Mouse (Mus musculus) ovary, adult 18-20 months (tissue): Measurements from ENCODE around the gene Lag3.
A peak's percentile ranks its signal among the peaks of the same experiment; 100 is the strongest.
"Not testable (repeated sequence)": the region's sequence is repeated elsewhere in the genome, so short reads cannot be mapped to it uniquely, and the experiment has no call there.

Experiments
- DNase-seq: peaks from one replicate; pipeline ENCODE4 v3.0.0; 2022; ENCODE audit warnings: low spot score, mixed read lengths

Lag3 gene

GRCm38 (mm10) chr6:124900056-124900800 lies 11.3 kb downstream of the Lag3 start:
- DNase-seq: no peak

GRCm38 (mm10) chr6:124898359-124898758 lies 13.1 kb downstream of the Lag3 start:
- no peak for DNase-seq

DNA sequence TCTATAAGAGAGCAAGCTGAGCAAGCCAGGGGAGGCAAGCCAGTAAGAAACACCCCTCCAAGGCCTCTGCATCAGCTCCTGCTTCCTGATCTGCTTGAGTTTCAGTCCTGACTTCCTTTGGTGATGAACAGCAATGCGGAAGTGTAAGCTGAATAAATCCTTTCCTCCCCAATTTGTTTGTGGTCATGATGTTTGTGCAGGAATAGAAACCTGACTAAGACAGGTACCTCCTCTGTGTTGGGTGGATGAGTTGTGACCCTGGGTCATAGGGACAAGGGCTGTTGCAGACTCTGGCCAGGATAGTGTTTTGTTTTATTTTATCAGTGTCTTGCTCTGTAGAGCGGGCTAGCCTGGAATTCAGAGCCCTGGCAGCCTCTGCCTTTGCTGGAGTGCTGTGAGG lies 17.4 kb downstream of the Lag3 start:
- not testable (repeated sequence) for DNase-seq

GRCm38 (mm10) chr6:124890997-124891396 lies 20.5 kb downstream of the Lag3 start:
- DNase-seq: no peak

GRCm38 (mm10) chr6:124888555-124889125 lies 22.9 kb downstream of the Lag3 start:
- DNase-seq: no peak

DNA sequence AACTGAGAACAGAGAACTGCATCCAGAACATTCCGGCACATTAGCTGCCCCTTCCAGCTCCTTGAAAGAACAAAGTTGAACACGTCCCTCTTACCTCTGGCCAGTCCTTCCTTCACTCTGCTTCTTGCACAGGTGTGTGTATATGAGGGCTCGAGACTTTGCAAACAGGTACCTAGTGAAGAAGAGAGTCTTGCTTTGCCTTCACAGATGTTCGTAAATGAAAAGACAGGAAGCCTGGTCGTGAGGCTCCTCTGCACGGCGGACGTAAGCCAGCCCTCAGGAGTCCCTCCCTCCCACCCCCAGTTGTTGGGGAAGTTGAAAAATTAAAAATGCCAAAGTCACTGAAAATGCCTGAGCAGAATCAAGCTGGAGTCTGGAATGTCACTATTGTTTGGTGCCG lies 23.5 kb downstream of the Lag3 start, which contains the start of gene Cd4:
Gene Cd4, minus strand, starts transcription at position 236 of the 400 bp plus-strand sequence.
- DNase-seq: no peak

DNA sequence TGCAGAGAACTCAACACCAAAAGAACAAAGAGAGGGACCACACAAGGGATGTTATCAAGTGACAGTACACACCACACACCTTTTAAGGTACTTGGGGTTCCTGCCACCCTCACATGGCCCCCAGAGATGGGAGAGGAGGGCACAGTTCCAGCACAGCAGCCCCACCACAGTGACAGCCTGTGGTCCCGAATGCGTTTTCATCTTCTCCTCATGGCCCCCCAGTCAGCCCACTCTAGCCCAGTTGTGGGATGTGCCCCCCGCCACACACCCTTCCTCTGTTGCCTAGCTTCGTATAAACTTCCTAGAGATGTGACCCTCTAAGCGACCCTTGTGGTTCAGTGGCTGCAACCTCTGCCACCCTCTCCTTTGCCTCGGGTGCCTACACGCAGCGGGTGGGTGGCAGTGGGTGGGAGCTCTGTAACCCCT lies 25.5 kb downstream of the Lag3 start:
- DNase-seq: no peak

DNA sequence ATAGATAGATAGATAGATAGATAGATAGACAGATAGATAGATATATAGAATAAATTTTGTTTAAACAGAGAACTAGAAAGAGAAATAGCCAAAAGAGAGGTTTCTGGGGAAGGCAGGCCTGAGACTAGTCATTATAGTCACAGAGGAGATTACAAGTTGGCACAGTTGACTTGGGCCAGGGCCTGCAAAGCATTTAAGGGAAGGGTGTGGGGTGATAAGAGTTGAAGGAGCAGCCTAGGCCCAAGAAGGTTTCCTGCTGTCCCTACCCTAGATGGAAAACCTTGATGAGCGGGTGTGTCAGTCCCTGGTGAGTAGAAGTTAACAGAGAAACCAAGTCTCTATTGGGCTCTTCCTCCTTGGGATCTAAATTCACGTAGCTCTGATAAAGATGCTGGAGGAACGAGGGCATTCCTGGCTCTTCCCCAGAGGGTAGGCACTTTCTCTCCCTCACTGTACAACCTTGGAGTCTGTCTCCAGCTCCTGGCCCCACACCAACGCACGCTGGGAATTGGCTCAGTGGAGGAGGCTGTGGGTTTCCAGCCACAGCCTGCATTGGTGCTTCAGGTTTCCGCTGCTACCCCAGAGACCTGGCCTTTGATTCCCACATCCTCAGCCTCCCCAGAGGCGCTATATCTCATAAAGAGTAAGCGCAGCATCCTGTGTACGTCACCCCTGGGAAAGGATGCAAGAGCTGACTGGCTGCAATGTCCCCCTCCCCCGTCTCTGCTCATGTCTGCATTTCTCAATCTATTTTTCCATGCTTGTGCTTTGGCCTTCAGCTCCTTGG lies 26.6 kb downstream of the Lag3 start:
- no peak for DNase-seq

- DNase-seq: no peak
These were observed 28.2 kb downstream of the Lag3 start for GRCm38 (mm10) chr6:124883351-124883750.

DNA sequence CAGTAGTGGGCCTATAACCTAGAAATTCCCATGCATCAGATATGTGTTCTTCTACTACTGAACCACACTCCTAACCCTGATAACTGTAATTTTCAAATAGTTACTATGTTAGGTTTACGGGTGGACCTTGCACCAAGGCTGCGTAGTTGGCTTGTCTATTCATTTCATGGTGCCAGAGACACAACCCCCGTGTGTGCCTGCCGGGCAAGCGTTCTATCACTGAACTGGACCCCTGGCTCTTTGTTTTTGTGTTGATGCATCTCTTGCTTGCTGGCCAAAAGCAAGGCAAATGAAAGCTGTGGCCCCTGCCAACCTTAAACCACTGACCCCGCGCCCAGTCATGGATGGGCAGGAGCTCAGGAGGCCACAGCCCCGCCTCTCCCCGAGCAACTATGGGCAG lies 29.7 kb downstream of the Lag3 start:
- no peak for DNase-seq

GRCm38 (mm10) chr6:124879390-124879789 lies 32.1 kb downstream of the Lag3 start:
- DNase-seq: no peak

- no peak for DNase-seq
These were observed 37.2 kb downstream of the Lag3 start for GRCm38 (mm10) chr6:124874348-124874747.

GRCm38 (mm10) chr6:124866560-124866959 lies 44.9 kb downstream of the Lag3 start:
- no peak for DNase-seq

DNA sequence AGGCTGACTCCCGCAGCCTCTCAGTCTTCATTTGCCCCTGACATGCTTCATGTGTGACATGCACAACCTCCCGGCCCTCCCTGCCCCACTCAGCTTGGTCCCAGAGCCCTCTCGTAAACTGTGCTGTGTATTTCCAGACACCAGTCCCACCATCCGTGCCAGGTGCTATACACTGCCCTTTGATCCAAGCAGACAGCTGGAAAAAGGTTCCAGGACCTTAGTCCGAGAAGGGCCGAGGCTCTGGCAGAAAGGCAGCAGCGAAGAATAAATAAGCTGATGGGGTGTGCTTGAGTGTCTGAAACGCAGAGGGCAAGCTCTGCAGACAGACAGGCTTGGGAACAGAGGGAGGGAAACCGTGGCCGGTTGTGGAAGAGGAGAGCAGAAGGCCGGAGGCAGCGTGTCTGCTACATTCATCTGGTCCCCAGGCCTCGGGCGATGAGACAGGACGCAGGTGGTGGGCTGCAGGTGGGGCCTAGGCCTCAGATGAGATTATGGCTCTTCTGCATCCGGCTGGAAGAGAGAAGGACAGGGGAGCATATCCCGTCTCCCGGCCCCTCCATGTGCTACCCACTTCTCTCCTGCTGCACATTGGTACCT lies 45.6 kb downstream of the Lag3 start:
- no peak for DNase-seq

- DNase-seq: peak; percentile 43
These were observed 47.7 kb downstream of the Lag3 start, which contains the start of gene Gpr162 for GRCm38 (mm10) chr6:124863658-124864298. Gene Gpr162, minus strand, starts transcription at chr6:124863983.

- no peak for DNase-seq
These were observed 48.3 kb downstream of the Lag3 start for GRCm38 (mm10) chr6:124863125-124863657.

DNA sequence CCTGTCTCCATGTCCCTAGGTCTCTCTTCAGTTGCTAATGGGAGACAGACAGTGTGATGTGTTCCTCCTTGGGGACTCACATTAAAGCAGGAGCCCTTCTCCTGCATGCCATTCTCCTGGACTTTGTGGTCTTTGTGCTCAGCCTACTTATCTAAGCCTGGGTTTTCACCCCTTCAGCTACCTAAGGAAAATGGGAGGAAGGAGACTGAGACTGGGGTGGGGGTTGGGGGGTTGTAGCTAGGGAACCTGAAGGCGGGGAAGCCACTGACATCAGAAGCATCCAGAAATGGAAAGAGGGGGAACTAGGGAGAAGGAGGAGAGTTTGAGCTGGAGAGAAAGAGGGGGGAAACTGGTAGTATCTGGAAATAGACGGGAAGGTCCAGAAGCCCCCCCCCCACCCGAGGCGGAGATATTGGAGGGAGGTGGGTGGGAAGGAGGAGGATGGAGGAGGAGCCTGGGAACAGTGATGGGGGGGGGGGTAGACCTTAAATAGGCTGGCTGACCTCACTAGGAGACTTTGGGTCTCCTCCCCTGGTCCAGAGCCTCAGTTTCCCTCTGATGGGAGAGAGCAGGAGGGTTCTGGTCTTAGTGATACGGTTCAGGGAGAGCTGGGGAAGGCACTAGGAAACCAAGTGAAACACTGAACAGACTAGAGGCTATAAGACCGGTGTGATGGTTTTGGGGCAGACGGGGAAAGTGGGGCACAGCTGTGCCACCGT lies 48.9 kb downstream of the Lag3 start:
- DNase-seq: no peak

GRCm38 (mm10) chr6:124861802-124862201 lies 49.7 kb downstream of the Lag3 start:
- no peak for DNase-seq

DNA sequence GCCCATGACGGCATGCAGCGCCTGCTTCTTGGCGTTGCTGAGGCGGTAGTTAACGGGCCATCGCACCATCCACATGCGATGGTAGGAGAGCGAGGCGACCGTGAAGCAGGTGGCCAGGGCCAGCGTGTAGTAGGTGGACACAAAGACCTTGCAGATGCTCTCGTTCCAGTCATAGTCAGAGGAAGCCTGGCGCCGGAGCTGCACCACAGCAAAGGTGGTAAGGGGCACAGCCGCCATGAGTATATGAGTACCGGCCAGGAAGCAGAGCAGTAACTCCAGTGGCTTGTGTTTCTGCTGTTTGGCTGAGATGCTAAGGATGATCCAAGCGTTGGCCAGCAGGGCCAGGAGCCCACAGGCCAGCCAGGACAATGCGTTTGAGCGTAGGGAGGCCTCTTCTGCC lies 50.2 kb downstream of the Lag3 start:
- no peak for DNase-seq

DNA sequence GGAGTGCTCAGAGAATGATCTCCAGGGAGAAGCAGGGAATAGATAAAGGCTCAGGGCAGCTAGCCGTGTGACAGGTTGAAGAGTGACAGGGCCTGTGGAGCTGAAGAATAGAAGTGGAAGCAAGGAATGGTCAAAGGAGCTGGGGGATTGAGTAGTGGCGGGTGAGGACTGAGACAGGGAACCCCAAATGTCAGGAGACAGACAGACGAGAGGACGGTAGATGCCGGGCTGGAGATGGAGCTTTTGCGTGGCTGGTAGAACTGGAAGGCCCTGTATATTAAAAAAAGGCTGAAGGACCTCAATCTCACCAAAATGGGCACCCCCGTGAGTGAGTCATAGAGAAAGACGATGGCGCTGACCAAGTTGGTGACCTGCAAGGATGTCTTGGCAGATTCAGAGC lies 51.0 kb downstream of the Lag3 start:
- no peak for DNase-seq

DNA sequence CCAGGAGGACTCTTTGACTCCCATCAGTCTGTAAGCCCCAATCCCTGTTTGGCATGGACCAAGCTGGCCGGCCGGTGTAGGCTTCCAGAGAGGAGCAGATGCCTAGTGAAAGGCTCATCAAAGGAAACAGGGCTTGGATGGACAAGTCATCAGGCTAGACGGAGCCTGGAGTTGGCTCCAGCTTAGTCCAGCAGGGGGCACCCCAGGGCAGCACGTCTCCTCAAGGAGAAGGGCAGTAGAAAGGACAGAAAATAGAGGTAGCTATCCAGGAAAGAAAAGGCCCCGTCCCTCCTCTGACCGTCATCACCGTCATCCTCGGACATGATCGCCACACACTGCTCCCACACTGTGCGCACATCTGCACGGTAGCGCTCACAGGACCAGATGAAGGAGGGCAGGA lies 51.8 kb downstream of the Lag3 start:
- DNase-seq: peak; percentile 61
